Mouse (Mus musculus) MN1 (cell line): ENCODE measurements around the gene 1700001K19Rik.
"Not testable (repeated sequence)": the region's sequence is repeated elsewhere in the genome, so short reads cannot be mapped to it uniquely, and the experiment has no call there.

Experiments
- DNase-seq: peaks from one replicate; pipeline ENCODE4 v3.0.0-alpha.2; 2016; ENCODE audit warnings: low spot score

Gene 1700001K19Rik

GRCm38 (mm10) chr12:110682561-110683299 is at the start of gene 1700001K19Rik:
TSS of gene 1700001K19Rik (minus strand) at chr12:110682619.
- DNase-seq, result no peak

GRCm38 (mm10) chr12:110726428-110726827 is 44.0 kb upstream of the 1700001K19Rik start:
- DNase-seq, result no peak

- no peak for DNase-seq
Measured at GRCm38 (mm10) chr12:110725489-110725888, 43.1 kb upstream of the 1700001K19Rik start.

GRCm38 (mm10) chr12:110725051-110725450 is 42.6 kb upstream of the 1700001K19Rik start:
- DNase-seq, result no peak

GRCm38 (mm10) chr12:110716004-110716403 is 33.6 kb upstream of the 1700001K19Rik start:
- no peak for DNase-seq

- no peak for DNase-seq
Measured at GRCm38 (mm10) chr12:110714215-110714614, 31.8 kb upstream of the 1700001K19Rik start.

GRCm38 (mm10) chr12:110713784-110714183 is 31.4 kb upstream of the 1700001K19Rik start:
- no peak for DNase-seq

GRCm38 (mm10) chr12:110711270-110711669 is 28.9 kb upstream of the 1700001K19Rik start:
- no peak for DNase-seq

- no peak for DNase-seq
Measured at GRCm38 (mm10) chr12:110707451-110707850, 25.0 kb upstream of the 1700001K19Rik start.

GRCm38 (mm10) chr12:110706337-110707231 is 24.2 kb upstream of the 1700001K19Rik start:
- peak; percentile 70 for DNase-seq

GRCm38 (mm10) chr12:110705419-110705818 is 23.0 kb upstream of the 1700001K19Rik start:
- not testable (repeated sequence) for DNase-seq

GRCm38 (mm10) chr12:110703682-110704081 is 21.3 kb upstream of the 1700001K19Rik start:
- no peak for DNase-seq

- peak; percentile 89 for DNase-seq
Measured at GRCm38 (mm10) chr12:110703008-110703471, 20.6 kb upstream of the 1700001K19Rik start.

- DNase-seq, result no peak
Measured at GRCm38 (mm10) chr12:110702556-110702955, 20.1 kb upstream of the 1700001K19Rik start, which contains the start of gene Hsp90aa1. TSS of gene Hsp90aa1 (minus strand) at chr12:110702728.

GRCm38 (mm10) chr12:110701363-110701762 is 18.9 kb upstream of the 1700001K19Rik start:
- not testable (repeated sequence) for DNase-seq

GRCm38 (mm10) chr12:110700730-110701129 is 18.3 kb upstream of the 1700001K19Rik start:
- DNase-seq, result no peak

GRCm38 (mm10) chr12:110699171-110699547 is 16.7 kb upstream of the 1700001K19Rik start:
- no peak for DNase-seq

GRCm38 (mm10) chr12:110698523-110699170 is 16.2 kb upstream of the 1700001K19Rik start:
- no peak for DNase-seq

GRCm38 (mm10) chr12:110698080-110698479 is 15.7 kb upstream of the 1700001K19Rik start:
- no peak for DNase-seq

- no peak for DNase-seq
Measured at GRCm38 (mm10) chr12:110697457-110697856, 15.0 kb upstream of the 1700001K19Rik start.

- no peak for DNase-seq
Measured at GRCm38 (mm10) chr12:110696975-110697400, 14.6 kb upstream of the 1700001K19Rik start.
